Mouse (Mus musculus) testis, adult 2 months (tissue): ENCODE data around the gene Srf. TPM values are rescaled to one million over a fixed set of nuclear protein-coding genes. Genes with fewer than 3 reads are reported as not detected.

ENCODE experiments used
- H3K27ac ChIP-seq: fragments of 200-500 bp; 2 replicates; pipeline ENCODE4 v1.5.1; 2012; ENCODE audit warnings: low read depth, low read length; ENCODE audit not compliant: control insufficient read depth, insufficient read depth
- H3K27me3 ChIP-seq: fragments of 200-500 bp; 2 replicates; pipeline ENCODE4 v1.6.1; 2012; ENCODE audit warnings: mild to moderate bottlenecking, low read length, moderate library complexity; ENCODE audit not compliant: control insufficient read depth, insufficient read depth
- H3K36me3 ChIP-seq: fragments of 200-500 bp; 2 replicates; pipeline ENCODE4 v1.6.1; 2012; ENCODE audit warnings: mild to moderate bottlenecking, low read length; ENCODE audit not compliant: control insufficient read depth, insufficient read depth
- H3K4me1 ChIP-seq: fragments of 200-500 bp; 2 replicates; pipeline ENCODE4 v1.6.1; 2012; ENCODE audit warnings: low read length; ENCODE audit not compliant: control insufficient read depth, insufficient read depth
- H3K4me3 ChIP-seq: fragments of 200-500 bp; 2 replicates; pipeline ENCODE4 v1.5.1; 2012; ENCODE audit warnings: low read depth, mild to moderate bottlenecking, low read length, moderate library complexity, mixed read lengths; ENCODE audit not compliant: control insufficient read depth
- CTCF ChIP-seq: fragments of 200-500 bp; IDR thresholded peaks from 2 replicates; pipeline ENCODE4 v1.5.1; 2012; ENCODE audit warnings: low read depth, mild to moderate bottlenecking, inconsistent platforms, low read length, moderate library complexity; ENCODE audit not compliant: control insufficient read depth, insufficient read depth, insufficient replicate concordance
- POLR2A ChIP-seq: fragments of 200-500 bp; IDR thresholded peaks from 2 replicates; pipeline ENCODE4 v1.6.1; 2012; ENCODE audit warnings: low read depth, mild to moderate bottlenecking, inconsistent platforms, low read length, moderate library complexity; ENCODE audit not compliant: control insufficient read depth
- polyA plus RNA-seq: library from polyadenylated mRNA; depleted of rRNA; stranded (reverse); fragments of >200 nt; gene quantifications from 2 replicates; pipeline ENCODE4 v1.2.3, GENCODE M21; 2012

The Srf gene
- polyA plus RNA-seq, 1 experiment: 96.2 TPM

DNA sequence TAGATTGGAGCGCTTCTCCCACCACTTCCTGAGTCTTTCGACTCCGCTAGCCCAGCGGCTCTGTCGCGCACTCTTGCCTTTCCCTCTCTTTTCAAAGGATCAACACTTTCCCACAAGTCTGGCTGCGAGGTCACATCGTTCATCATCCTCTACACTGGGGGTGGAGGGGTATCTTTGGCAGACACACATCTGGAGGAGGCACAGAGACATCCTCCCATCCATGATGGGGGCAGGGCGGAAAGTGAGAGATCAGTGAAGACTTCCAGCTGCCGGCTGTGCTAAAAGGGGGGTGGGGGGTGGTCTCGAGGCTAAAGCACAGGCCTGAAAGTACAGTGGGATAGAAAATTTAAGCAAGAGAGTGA, 590 bp upstream of the Srf start:
- Histone ChIP-seq H3K27ac (peak overlapping the region; percentile 84), H3K36me3 (no peaks in the 10 kb centered on the region), H3K27me3 (no peaks in the 10 kb centered on the region), H3K4me1 (peaks cover 22% of the 10 kb centered on the region), H3K4me3 (peak overlapping the region; percentile 89)
- TF ChIP-seq POLR2A: no peak

DNA sequence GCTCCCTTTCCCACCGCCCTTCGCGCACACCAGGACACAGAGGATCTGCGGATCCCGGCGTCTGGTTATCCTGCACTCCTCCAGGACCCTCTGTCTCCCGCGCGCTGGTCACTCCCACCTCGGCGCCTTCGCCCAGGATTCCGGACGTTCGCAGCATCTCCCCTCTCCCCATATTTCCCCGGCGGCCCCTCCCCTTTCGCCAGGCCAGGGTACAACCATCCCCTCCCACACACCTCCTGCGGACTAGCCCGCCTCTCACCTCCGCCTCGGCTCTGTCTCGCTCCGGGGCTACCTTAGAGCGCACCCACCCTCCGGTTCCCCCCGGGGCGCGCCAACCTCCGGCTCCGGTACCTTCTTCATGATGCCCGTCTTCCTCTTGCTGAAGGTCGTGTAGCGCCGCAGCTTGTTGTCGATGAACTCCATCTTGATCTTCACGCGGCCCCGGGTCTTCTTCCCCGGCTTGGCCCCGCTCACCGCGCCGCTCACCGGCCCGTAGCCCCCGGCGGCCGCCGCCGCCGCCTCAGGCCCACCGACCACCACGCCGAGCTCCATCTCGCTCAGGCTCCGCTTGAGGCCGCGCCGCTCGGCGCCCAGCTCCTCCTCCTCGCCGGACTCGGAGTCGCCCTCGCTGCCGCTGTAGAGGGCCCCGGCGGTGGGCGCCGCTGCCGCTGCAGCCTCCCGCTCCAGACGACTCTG, 850 bp downstream of the Srf start:
- Histone ChIP-seq H3K4me3 (peak overlapping the region; percentile 76), H3K4me1 (peaks cover 22% of the 10 kb centered on the region), H3K36me3 (no peaks in the 10 kb centered on the region; the same call in 1 of the 2 replicates), H3K27me3 (no peaks in the 10 kb centered on the region), H3K27ac (peak overlapping the region; percentile 83)
- no peak for TF ChIP-seq POLR2A
- TF ChIP-seq CTCF: no peak

DNA sequence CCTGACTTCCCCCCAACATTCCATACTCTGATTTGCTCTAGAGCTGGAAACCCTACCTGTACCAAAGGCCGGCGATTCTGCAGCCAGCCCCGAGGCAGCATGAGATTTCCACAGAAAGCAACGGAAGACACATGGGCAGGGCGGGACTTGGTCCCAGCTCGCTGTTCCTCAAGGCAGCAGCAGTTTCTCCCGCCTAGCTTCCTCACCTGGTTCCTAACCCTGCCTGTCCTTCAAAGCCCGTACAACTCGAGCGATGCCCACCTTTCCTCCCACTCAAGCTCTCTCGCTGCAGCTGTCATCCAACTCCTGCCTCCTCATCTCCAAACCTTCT, 1.4 kb downstream of the Srf start:
- H3K4me3 ChIP-seq: peak overlapping the region; percentile 76
- no peaks in the 10 kb centered on the region; the same call in 1 of the 2 replicates for H3K36me3 ChIP-seq
- H3K27me3 ChIP-seq: no peaks in the 10 kb centered on the region
- H3K27ac ChIP-seq: peak overlapping the region; percentile 55
- peaks cover 22% of the 10 kb centered on the region for H3K4me1 ChIP-seq
- TF ChIP-seq POLR2A (no peak), CTCF (no peak)

DNA sequence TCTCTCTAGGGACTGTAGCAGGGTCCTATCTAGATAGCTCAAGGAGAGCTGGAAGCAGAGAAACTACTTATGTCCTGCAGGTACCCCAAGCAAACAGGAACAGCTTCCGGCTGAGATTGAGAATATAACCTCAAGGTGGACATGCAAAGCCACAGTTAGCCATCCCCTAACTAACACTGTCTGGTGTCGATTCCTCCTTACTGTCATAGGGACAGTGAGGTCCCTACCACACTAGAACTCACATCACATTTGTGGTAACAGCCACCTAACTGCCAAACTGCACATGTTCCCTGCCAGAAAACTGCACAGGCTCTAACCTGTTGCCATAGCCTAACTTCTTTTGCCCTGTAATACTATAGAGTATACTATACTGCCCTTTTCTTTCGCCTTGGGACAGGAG, 2.0 kb downstream of the Srf start:
- Histone ChIP-seq H3K4me1 (peaks cover 22% of the 10 kb centered on the region), H3K27ac (no peak overlapping the region), H3K27me3 (no peaks in the 10 kb centered on the region), H3K4me3 (peak overlapping the region; percentile 76), H3K36me3 (no peaks in the 10 kb centered on the region; the same call in 1 of the 2 replicates)
- TF ChIP-seq CTCF (no peak), POLR2A (no peak)

DNA sequence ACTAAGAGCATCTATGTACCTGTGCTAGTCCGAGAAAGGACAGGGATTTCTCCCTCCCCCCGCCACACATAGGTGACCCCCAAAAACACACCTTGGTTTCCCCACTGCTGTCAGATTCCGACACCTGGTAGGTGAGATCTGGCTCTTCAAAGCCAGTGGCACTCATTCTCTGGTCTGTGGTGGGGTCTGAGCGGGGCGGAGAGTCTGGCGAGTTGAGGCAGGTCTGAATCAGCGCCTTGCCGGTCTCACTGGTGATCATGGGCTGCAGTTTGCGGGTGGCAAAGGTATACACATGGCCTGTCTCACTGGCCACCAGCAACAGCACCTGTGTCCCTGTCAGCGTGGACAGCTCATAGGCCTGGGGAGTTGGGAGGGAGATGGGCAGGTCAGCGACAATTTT, 2.5 kb downstream of the Srf start:
- Histone ChIP-seq H3K27ac (peak overlapping the region; percentile 82), H3K27me3 (no peaks in the 10 kb centered on the region), H3K4me1 (peaks cover 22% of the 10 kb centered on the region), H3K4me3 (peak overlapping the region; percentile 76), H3K36me3 (peaks cover under 1% of the 10 kb centered on the region; the same call in 1 of the 2 replicates)
- TF ChIP-seq CTCF (no peak), POLR2A (no peak)

DNA sequence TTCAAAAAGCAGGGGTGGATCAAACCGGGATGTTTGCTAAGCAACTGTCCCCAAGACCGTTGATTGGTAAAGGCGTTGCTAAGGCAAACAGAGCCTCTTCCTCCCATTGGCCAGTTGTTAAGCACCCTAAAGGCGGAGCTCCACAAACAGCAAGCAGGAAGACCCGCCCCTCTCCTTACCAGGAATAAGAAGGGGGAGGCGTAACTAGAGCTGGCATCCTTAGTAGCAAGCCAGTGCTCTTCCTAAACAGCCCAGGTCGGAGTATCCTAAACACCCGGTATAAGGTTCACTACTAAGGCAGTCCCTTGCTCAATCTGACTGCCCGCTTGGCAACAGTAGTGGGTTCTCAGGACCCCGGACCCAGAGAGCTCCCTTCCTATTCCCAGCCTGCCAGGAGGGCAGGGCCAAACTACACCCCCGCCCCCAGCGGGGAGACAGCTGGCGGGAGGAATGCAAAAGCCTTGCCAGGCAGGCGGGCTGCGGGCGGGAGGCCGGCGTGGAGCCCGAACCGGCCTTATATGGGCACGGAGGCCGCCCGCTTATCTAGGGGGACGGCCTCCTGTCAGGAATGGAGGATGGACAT, 3.0 kb downstream of the Srf start:
- TF ChIP-seq POLR2A: peak; percentile 70; the same call in 1 of the 2 replicates
- TF ChIP-seq CTCF: no peak
- H3K27me3 ChIP-seq: no peaks in the 10 kb centered on the region
- peak overlapping the region; percentile 82 for H3K27ac ChIP-seq
- H3K4me1 ChIP-seq: peaks cover 23% of the 10 kb centered on the region
- H3K36me3 ChIP-seq: peaks cover 2% of the 10 kb centered on the region; the same call in 1 of the 2 replicates
- peak overlapping the region; percentile 76 for H3K4me3 ChIP-seq

DNA sequence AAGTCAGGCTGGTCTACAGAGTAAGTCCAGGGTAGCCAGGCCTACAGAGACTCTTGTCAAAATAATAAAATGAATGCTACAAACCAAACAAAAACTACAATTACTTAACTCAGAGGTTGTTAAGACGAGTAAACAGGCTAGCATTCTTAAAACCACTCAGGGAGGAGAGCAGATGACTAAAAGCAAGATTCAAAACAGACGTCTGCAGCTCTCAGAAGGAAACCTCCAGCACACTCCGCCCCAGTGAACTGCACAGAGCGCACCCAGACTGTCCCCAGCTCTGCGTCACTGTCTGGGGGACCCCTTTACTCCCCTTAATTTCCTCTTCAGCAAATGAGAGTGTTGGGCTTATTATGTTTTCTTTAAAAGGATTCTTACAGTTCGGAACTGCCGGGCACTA, 3.8 kb downstream of the Srf start:
- H3K36me3 ChIP-seq: peaks cover 2% of the 10 kb centered on the region; the same call in 1 of the 2 replicates
- H3K27me3 ChIP-seq: no peaks in the 10 kb centered on the region
- H3K27ac ChIP-seq: peak overlapping the region; percentile 80
- TF ChIP-seq POLR2A: no peak
- no peak for TF ChIP-seq CTCF
- H3K4me1 ChIP-seq: peaks cover 28% of the 10 kb centered on the region
- H3K4me3 ChIP-seq: peak overlapping the region; percentile 76

DNA sequence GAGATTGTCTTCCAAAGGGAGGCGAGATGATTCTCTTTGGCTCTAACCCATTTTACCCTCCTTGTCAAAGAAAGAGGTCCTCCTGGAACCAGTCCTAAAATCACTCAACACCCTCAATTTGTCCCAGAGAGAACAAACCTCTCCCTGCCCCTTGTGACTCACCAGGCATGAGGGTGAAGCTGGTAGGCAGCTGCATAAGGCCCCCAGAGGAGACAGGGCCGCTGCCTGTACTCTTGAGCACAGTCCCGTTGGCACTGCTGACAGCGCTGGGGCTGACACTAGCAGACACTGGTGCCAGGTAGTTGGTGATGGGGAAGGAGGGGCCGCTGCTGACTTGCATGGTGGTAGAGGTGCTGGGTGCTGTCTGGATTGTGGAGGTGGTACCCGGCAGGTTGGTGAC, 4.6 kb downstream of the Srf start:
- H3K4me1 ChIP-seq: peaks cover 32% of the 10 kb centered on the region

More for the DNA sequence above, 4.6 kb downstream of the Srf start:
- no peaks in the 10 kb centered on the region for H3K27me3 ChIP-seq
- TF ChIP-seq POLR2A (no peak), CTCF (no peak)
- H3K4me3 ChIP-seq: peak overlapping the region; percentile 76
- peaks cover 2% of the 10 kb centered on the region; the same call in 1 of the 2 replicates for H3K36me3 ChIP-seq
- H3K27ac ChIP-seq: no peak overlapping the region
